Mouse (Mus musculus) liver (tissue): ENCODE data around the gene Rnf144b.

Source experiments
- DNase-seq: peaks from one replicate; pipeline ENCODE4 v3.0.0-alpha.2; 2020; ENCODE audit warnings: mixed read lengths

The Rnf144b gene

GRCm38 (mm10) chr13:47268227-47268626 lies 145.8 kb downstream of the Rnf144b start:
- DNase-seq, result no peak

GRCm38 (mm10) chr13:47272928-47273327 lies 150.5 kb downstream of the Rnf144b start:
- DNase-seq, result no peak

- no peak for DNase-seq
Measured at GRCm38 (mm10) chr13:47273487-47273886, 151.0 kb downstream of the Rnf144b start.

GRCm38 (mm10) chr13:47274139-47274538 lies 151.7 kb downstream of the Rnf144b start:
- DNase-seq, result no peak

- DNase-seq, result no peak
Measured at GRCm38 (mm10) chr13:47277000-47277823, 154.8 kb downstream of the Rnf144b start.

GRCm38 (mm10) chr13:47277824-47278290 lies 155.4 kb downstream of the Rnf144b start:
- no peak for DNase-seq

- no peak for DNase-seq
Measured at GRCm38 (mm10) chr13:47282221-47282620, 159.8 kb downstream of the Rnf144b start.

- DNase-seq, result peak; percentile 64
Measured at GRCm38 (mm10) chr13:47288449-47288848, 166.0 kb downstream of the Rnf144b start.

GRCm38 (mm10) chr13:47296465-47296864 lies 174.0 kb downstream of the Rnf144b start:
- no peak for DNase-seq
